In the genomic region with DNA sequence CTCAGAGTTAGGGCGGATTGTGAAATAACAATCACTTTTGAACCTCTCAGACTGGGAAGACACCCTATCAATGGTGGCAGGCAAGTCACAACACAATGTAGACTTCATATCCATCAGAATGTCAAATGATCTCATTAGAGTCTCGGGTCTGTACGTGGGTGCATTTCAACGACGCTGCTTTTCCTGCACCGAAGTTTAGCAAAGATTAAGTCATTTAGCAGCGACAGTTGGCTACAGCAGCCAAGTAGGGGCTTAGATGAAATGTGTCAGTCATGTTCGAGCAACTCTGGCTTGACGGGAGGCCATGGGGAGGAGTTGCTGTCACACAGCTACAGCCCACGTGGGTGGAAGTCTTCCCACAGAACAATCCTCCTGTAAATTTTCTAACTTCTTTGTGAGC, we compare ENCODE assay signal across 30 mouse cellular contexts.
DNase-seq lines count a peak whose midpoint lies in the region; ATAC-seq and TF ChIP-seq lines count a peak whose summit lies in the region.
"Had no signal": no experiment of that assay in that cellular context is flagged by ENCODE, and none has a peak within 500 bp of the region (broad histone marks: within the 10 kb centered on the region; RNA-seq: fewer than 3 reads in every experiment).

No protein-coding gene starts in this region.

- H3K4me2 ChIP-seq in forebrain, embryonic 13.5 days = no peak overlapping the region
- H3K4me2 ChIP-seq in forebrain, embryonic 11.5 days (ENCODE audit: low read depth, low read length, severe bottlenecking) = no peak overlapping the region
- H3K4me2 ChIP-seq in forebrain, postnatal 0 days (ENCODE audit: low read depth) = no peak overlapping the region
- H3K4me2 ChIP-seq: embryonic facial prominence, embryonic 13.5 days; hindbrain, embryonic 14.5 days had no signal

- H3K4me3 ChIP-seq in forebrain, embryonic 13.5 days = no peak overlapping the region
- no peak overlapping the region for H3K4me3 ChIP-seq in forebrain, embryonic 11.5 days (ENCODE audit: low read depth, low read length)
- H3K4me3 ChIP-seq in forebrain, postnatal 0 days (ENCODE audit: low read depth, low read length) = no peak overlapping the region
- H3K4me3 ChIP-seq: embryonic facial prominence, embryonic 10.5 days; embryonic facial prominence, embryonic 13.5 days; erythroblast, embryonic 14.5 days; gastrocnemius, adult 2 months; heart, embryonic 10.5 days; heart, embryonic 13.5 days had no signal

- DNase-seq in forebrain, embryonic 11.5 days (ENCODE audit: low spot score) = no peak
- peak; percentile 71 for DNase-seq in heart, adult 11 months
- no peak for DNase-seq in heart, adult 9 months (ENCODE audit: low spot score in 2 of 2)
- DNase-seq in brain, adult 2 months (ENCODE audit: low read depth, low spot score) = peak; percentile 54
- peak; percentile 61 for DNase-seq in forebrain, postnatal 0 days
- DNase-seq in lung, postnatal 25 days (ENCODE audit: low spot score) = no peak
- DNase-seq in adrenal gland, adult 18-20 months (ENCODE audit: low spot score in 2 of 2) = no peak
- DNase-seq: adrenal gland, postnatal 10 days; adrenal gland, postnatal 36 days; cerebellum, adult 11-12 months; cerebellum, adult 8-10 months; cerebellum, postnatal 10 days; cerebellum, postnatal 36 days; embryo, embryonic 11 days; gastrocnemius, adult 2 months; gastrocnemius, postnatal 14 days; heart, adult 18-20 months; heart, postnatal 14 days; heart, postnatal 4 days had no signal

- peak; percentile 78; the same call in 1 of the 2 replicates for ATAC-seq in forebrain, embryonic 13.5 days
- ATAC-seq in forebrain, embryonic 11.5 days (replicated peaks; ENCODE audit: low FRiP score) = no peak
- ATAC-seq in forebrain, postnatal 0 days = peak; percentile 91
- ATAC-seq: activated CD4-positive, CD25-positive, alpha-beta regulatory T cell, adult 4 months; hindbrain, postnatal 0 days; inflammation-experienced regulatory T-cells, adult 6 months; intestine, embryonic 16.5 days had no signal

- H3K9me3 ChIP-seq in forebrain, embryonic 13.5 days (replicated peaks) = no peaks in the 10 kb centered on the region
- no peaks in the 10 kb centered on the region for H3K9me3 ChIP-seq in forebrain, embryonic 11.5 days (ENCODE audit: control insufficient read depth, low read length)
- H3K9me3 ChIP-seq in forebrain, postnatal 0 days (ENCODE audit: low read length) = no peaks in the 10 kb centered on the region
- H3K9me3 ChIP-seq: embryonic facial prominence, embryonic 10.5 days; embryonic facial prominence, embryonic 13.5 days; heart, embryonic 10.5 days; heart, embryonic 13.5 days had no signal

- WGBS in forebrain, embryonic 13.5 days = 57% methylated on average over 10 of the region's 10 CpGs
- WGBS in forebrain, embryonic 11.5 days = 84% methylated on average over 10 of the region's 10 CpGs
- 51% methylated on average over 10 of the region's 10 CpGs for whole genome bisulfite sequencing in forebrain, postnatal 0 days

- H3K9ac ChIP-seq in forebrain, embryonic 13.5 days = no peak overlapping the region
- no peak overlapping the region for H3K9ac ChIP-seq in forebrain, embryonic 11.5 days (ENCODE audit: low read length)
- no peak overlapping the region for H3K9ac ChIP-seq in forebrain, postnatal 0 days
- H3K9ac ChIP-seq: embryonic facial prominence, embryonic 13.5 days; heart, embryonic 13.5 days; hindbrain, embryonic 14.5 days had no signal

- H3K27me3 ChIP-seq in forebrain, embryonic 13.5 days = no peaks in the 10 kb centered on the region
- no peaks in the 10 kb centered on the region for H3K27me3 ChIP-seq in forebrain, embryonic 11.5 days (ENCODE audit: control insufficient read depth, insufficient read depth, low read length)
- H3K27me3 ChIP-seq in forebrain, postnatal 0 days (ENCODE audit: insufficient read depth, low read length) = no peaks in the 10 kb centered on the region
- H3K27me3 ChIP-seq: embryonic facial prominence, embryonic 13.5 days; heart, embryonic 13.5 days had no signal

- H3K27ac ChIP-seq in forebrain, embryonic 13.5 days = no peak overlapping the region
- H3K27ac ChIP-seq in forebrain, embryonic 11.5 days (ENCODE audit: low read depth, low read length) = no peak overlapping the region
- no peak overlapping the region for H3K27ac ChIP-seq in forebrain, postnatal 0 days (ENCODE audit: low read depth, low read length)
- H3K27ac ChIP-seq: embryonic facial prominence, embryonic 10.5 days; embryonic facial prominence, embryonic 13.5 days; gastrocnemius, adult 2 months; heart, embryonic 10.5 days; heart, embryonic 13.5 days; hindbrain, embryonic 14.5 days; hindbrain, postnatal 0 days had no signal

- no peaks in the 10 kb centered on the region for H3K4me1 ChIP-seq in forebrain, embryonic 13.5 days
- H3K4me1 ChIP-seq in forebrain, embryonic 11.5 days (replicated peaks; ENCODE audit: control insufficient read depth, insufficient read depth, low read length) = no peaks in the 10 kb centered on the region
- no peaks in the 10 kb centered on the region for H3K4me1 ChIP-seq in forebrain, postnatal 0 days (ENCODE audit: insufficient read depth)
- H3K4me1 ChIP-seq: embryonic facial prominence, embryonic 10.5 days; embryonic facial prominence, embryonic 13.5 days; heart, embryonic 10.5 days had no signal

- H3K36me3 ChIP-seq in forebrain, embryonic 13.5 days (ENCODE audit: poor library complexity, severe bottlenecking) = no peaks in the 10 kb centered on the region
- H3K36me3 ChIP-seq in forebrain, embryonic 11.5 days (ENCODE audit: control insufficient read depth, insufficient read depth, low read length) = no peaks in the 10 kb centered on the region
- no peaks in the 10 kb centered on the region for H3K36me3 ChIP-seq in forebrain, postnatal 0 days (ENCODE audit: insufficient read depth)
- H3K36me3 ChIP-seq: embryonic facial prominence, embryonic 10.5 days; embryonic facial prominence, embryonic 13.5 days; heart, embryonic 10.5 days; heart, embryonic 13.5 days had no signal

- no peak for TF ChIP-seq CTCF in forebrain, postnatal 0 days (IDR thresholded peaks at IDR 0.05; ENCODE audit: low read depth)

Comparison
In these comparisons a context has a peak if more than half of its experiments do, and no peak if none do; other contexts are left out.
1. DNase-seq: peak in heart, adult 11 months (single experiment), brain, adult 2 months (single experiment) and forebrain, postnatal 0 days (single experiment); none in forebrain, embryonic 11.5 days (single experiment), heart, adult 9 months (0 of 2), lung, postnatal 25 days (single experiment) and adrenal gland, adult 18-20 months (0 of 2).